Mouse (Mus musculus): ENCODE data around the gene Cep57l1. TPM values are rescaled to one million over a fixed set of nuclear protein-coding genes. Genes with fewer than 3 reads are reported as not detected.

Cep57l1 gene
- 19.9 and 20.8 TPM in 2 replicates for polyA plus RNA-seq (2015; fragmentation: Nextera tagmentation; extraction: Ambion mirVana)

DNA sequence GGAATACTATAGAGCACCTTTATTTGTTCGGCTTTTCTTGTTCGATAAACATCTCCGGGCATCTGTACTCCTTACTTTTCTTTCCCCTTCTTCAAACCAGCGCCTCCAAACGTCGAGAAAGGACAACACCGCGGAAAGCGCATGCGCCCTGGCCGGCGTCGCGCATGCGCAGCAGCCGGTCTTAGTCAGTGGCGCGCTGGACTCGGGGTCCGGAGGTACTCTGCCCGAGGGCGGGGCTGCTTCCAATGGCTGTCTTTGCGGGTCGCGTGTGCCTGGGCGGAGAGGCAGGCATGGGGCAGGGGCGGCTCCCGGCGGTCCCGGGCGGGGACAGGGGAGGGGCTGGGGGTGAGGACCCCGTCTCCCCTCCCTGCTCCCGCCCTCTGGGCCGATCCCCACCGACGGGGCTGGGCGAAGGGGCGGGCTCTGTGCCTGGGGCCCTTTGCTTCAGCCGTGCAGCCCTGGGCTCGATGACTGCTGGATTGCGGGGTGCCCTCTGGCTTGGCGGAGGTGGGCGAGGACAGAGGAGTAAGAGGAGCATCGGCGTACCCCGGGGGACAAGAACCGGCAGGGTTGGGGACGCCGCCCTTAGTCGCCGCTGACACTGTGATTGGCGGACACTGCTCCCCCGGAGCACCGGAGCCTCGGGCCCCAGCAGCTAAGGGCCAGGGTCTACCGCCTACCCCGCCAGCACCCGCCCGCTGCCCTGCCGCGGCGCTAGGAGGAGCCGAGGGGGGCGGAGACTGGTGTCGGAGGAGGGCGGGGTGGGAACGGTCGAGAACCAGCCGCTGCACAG lies at the start of gene Cep57l1, which contains the start of gene Sesn1:
TSS of gene Cep57l1 (minus strand) at position 101 of the 793 bp plus-strand sequence.
TSS of gene Sesn1 (plus strand) at position 165 of the 793 bp plus-strand sequence.
- WGBS = under 1% methylated on average over 68 of the region's 69 CpGs
- Histone ChIP-seq H3K27ac (replicated peaks) (peak within 1 kb of the TSS; percentile 98), H3K36me3 (no peaks in the 10 kb centered on the region), H3K27me3 (replicated peaks) (no peaks in the 10 kb centered on the region), H3K4me2 (peak within 1 kb of the TSS; percentile 80), H3K9ac (peak within 1 kb of the TSS; percentile 89), H3K4me3 (peak within 1 kb of the TSS; percentile 80), H3K9me3 (no peaks in the 10 kb centered on the region), H3K4me1 (peaks cover 45% of the 10 kb centered on the region)
- peak; percentile 92 for ATAC-seq (ENCODE audit: extremely low read depth, insufficient number of reproducible peaks, low FRiP score, low TSS enrichment)

DNA sequence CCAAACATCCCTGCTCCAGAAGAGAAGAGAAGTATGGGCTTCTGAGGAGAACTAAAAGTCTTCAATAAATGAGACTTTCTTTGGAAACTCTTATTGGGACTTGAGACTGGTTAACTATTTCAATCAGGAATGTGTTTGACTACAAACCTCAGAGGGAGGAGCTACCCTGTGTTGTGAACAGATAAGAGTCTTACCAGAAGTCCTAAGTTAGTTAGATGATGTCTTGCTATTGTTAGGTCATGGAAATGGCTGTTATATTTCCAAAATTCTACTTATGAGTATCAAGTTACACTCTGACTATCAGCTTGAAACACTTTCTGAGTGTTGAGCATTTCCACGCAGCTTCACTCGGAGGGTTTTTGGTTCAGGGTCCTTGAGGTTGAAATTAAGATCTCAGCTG lies 39.0 kb upstream of the Cep57l1 start:
- WGBS = 43% methylated on average over 2 of the region's 2 CpGs

DNA sequence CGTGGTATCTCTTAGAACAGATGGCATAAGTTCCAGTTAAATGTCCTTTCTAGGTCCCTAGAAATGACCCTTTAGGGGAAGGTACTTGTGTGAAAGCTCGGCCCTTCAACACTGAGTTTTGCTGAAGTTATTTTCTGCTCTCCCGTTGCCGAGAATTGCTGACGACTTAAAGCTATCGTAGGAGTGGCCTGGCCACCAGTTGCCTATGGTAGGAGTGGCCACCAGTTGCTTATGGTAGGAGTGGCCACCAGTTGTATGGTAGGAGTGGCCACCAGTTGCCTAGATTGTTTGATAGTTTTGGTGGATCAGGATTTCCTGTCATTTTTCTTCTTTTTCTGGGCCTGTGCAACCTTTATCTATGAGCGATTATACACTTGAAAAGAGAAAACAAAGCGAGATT lies 38.1 kb upstream of the Cep57l1 start:
- Histone ChIP-seq H3K4me2 (no peak overlapping the region), H3K9ac (no peak overlapping the region), H3K4me3 (no peak overlapping the region), H3K27ac (replicated peaks) (no peak overlapping the region), H3K36me3 (no peaks in the 10 kb centered on the region), H3K4me1 (peaks cover 16% of the 10 kb centered on the region), H3K27me3 (replicated peaks) (no peaks in the 10 kb centered on the region), H3K9me3 (no peaks in the 10 kb centered on the region)
- WGBS = 90% methylated on average over 8 of the region's 8 CpGs
- ATAC-seq (ENCODE audit: extremely low read depth, insufficient number of reproducible peaks, low FRiP score, low TSS enrichment) = no peak

More for the DNA sequence above, 39.0 kb upstream of the Cep57l1 start:
- no peak for ATAC-seq (ENCODE audit: extremely low read depth, insufficient number of reproducible peaks, low FRiP score, low TSS enrichment)
- 0 out of 2 replicates have a peak overlapping the region, but pooled peaks have one; percentile 28 for H3K9ac ChIP-seq
- H3K9me3 ChIP-seq = no peaks in the 10 kb centered on the region
- H3K27me3 ChIP-seq (replicated peaks) = no peaks in the 10 kb centered on the region
- H3K4me1 ChIP-seq = peaks cover 16% of the 10 kb centered on the region
- peak overlapping the region; percentile 59 for H3K27ac ChIP-seq (replicated peaks)
- H3K4me3 ChIP-seq = no peak overlapping the region
- H3K4me2 ChIP-seq = peak overlapping the region; percentile 30
- no peaks in the 10 kb centered on the region for H3K36me3 ChIP-seq

GRCm38 (mm10) chr10:41838911-41839310 lies 29.2 kb upstream of the Cep57l1 start:
- Histone ChIP-seq H3K4me2 (no peak overlapping the region), H3K27me3 (replicated peaks) (no peaks in the 10 kb centered on the region), H3K4me1 (0 out of 2 replicates have a peak, but pooled peaks cover 4% of the 10 kb centered on the region), H3K4me3 (no peak overlapping the region), H3K9ac (no peak overlapping the region), H3K36me3 (peaks cover 6% of the 10 kb centered on the region; the same call in 1 of the 2 replicates), H3K9me3 (peaks cover 2% of the 10 kb centered on the region; the same call in 1 of the 2 replicates), H3K27ac (replicated peaks) (no peak overlapping the region)
- no peak for ATAC-seq (ENCODE audit: extremely low read depth, insufficient number of reproducible peaks, low FRiP score, low TSS enrichment)
- 87% methylated on average over 4 of the region's 4 CpGs for WGBS

DNA sequence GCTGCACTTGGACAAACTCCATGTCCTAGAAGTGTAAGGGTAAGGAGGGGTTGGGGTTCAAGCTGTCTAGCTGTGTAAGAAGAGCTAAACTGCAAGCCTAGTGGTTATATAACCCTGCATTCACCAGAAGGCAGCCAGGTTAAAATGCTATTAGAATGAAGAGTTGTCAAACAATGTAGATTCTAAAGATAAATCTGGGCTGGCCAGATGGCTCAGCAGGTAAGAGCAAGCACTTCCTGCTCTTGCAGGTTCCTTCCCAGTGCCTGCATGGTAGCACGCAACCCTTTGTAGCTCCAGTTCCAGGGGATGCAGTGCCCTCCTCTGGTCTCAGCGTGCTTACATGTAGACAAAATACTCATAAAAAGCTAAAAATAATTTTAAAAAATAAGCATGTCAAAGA lies 24.5 kb upstream of the Cep57l1 start:
- Histone ChIP-seq H3K4me1 (peaks cover 17% of the 10 kb centered on the region), H3K9me3 (peaks cover 2% of the 10 kb centered on the region; the same call in 1 of the 2 replicates), H3K36me3 (peaks cover 6% of the 10 kb centered on the region; the same call in 1 of the 2 replicates), H3K27me3 (replicated peaks) (no peaks in the 10 kb centered on the region), H3K27ac (replicated peaks) (no peak overlapping the region), H3K4me2 (no peak overlapping the region), H3K9ac (no peak overlapping the region), H3K4me3 (no peak overlapping the region)
- ATAC-seq (ENCODE audit: extremely low read depth, insufficient number of reproducible peaks, low FRiP score, low TSS enrichment) = no peak
- 87% methylated on average over 2 of the region's 2 CpGs for WGBS

DNA sequence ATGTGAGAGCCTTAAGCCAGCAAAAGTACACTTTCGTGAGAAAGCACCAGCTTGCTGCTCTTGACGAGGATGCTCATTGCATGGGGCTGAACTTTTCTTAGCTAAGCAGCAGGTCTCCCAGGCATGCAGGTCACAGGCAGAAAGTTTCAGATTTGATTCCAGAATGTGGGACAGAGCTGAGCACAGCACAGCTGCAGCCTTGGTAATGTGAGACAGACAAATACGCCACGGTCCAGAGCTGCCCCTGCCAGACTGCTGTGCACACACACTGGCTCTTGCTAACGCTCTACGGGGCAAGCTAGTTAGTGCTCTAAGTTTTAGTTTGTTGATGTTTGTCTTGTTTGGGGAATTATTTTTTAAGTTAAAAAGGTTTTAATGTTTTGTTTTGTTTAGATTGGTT lies 22.5 kb upstream of the Cep57l1 start:
- 71% methylated on average over 6 of the region's 6 CpGs for WGBS
- no peak for ATAC-seq (ENCODE audit: extremely low read depth, insufficient number of reproducible peaks, low FRiP score, low TSS enrichment)
- H3K4me2 ChIP-seq = no peak overlapping the region
- no peak overlapping the region for H3K4me3 ChIP-seq
- H3K36me3 ChIP-seq = peaks cover 5% of the 10 kb centered on the region; the same call in 1 of the 2 replicates
- peaks cover 25% of the 10 kb centered on the region for H3K4me1 ChIP-seq
- H3K27ac ChIP-seq (replicated peaks) = no peak overlapping the region
- H3K27me3 ChIP-seq (replicated peaks) = no peaks in the 10 kb centered on the region
- 0 out of 2 replicates have a peak overlapping the region, but pooled peaks have one; percentile 33 for H3K9ac ChIP-seq
- H3K9me3 ChIP-seq = peaks cover 2% of the 10 kb centered on the region; the same call in 1 of the 2 replicates

DNA sequence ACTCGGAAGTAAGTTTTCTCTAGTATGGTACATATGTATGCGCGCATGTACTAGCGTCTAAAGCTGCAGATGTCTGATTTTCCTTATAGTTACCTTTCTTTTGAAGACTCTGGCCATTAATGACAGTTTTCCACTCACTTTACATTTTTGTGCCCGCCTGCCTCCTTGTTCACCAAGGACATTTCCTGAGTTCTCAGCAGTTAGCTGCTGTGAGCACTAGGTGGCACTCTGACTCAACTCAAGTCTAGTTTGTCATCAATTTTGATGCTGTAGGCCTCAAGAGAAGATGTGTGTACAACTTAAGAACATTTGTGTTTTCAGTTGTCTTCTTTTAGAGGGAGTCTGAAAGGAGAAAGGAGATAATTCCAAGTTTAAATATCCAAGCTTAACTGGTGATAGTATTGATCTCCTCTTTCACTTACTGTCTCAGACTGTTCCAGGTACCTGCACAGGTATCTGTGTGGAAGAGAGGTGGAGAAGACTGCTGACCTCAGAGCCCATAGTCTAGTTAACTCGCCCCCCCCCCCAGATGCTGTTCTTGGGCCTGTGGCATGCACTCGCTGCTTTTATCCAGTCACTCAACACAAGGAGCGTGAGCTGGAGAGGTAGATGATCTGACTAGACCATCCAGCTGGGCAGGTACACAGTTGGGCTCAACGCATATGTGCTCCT lies 21.3 kb upstream of the Cep57l1 start:
- no peak overlapping the region for H3K9ac ChIP-seq
- no peaks in the 10 kb centered on the region for H3K27me3 ChIP-seq (replicated peaks)
- H3K4me3 ChIP-seq = no peak overlapping the region
- H3K9me3 ChIP-seq = no peaks in the 10 kb centered on the region; the same call in 1 of the 2 replicates
- no peak overlapping the region for H3K4me2 ChIP-seq
- WGBS = 50% methylated on average over 9 of the region's 9 CpGs
- no peaks in the 10 kb centered on the region for H3K36me3 ChIP-seq
- H3K4me1 ChIP-seq = peaks cover 25% of the 10 kb centered on the region
- no peak for ATAC-seq (ENCODE audit: extremely low read depth, insufficient number of reproducible peaks, low FRiP score, low TSS enrichment)
- H3K27ac ChIP-seq (replicated peaks) = peak overlapping the region; percentile 49

DNA sequence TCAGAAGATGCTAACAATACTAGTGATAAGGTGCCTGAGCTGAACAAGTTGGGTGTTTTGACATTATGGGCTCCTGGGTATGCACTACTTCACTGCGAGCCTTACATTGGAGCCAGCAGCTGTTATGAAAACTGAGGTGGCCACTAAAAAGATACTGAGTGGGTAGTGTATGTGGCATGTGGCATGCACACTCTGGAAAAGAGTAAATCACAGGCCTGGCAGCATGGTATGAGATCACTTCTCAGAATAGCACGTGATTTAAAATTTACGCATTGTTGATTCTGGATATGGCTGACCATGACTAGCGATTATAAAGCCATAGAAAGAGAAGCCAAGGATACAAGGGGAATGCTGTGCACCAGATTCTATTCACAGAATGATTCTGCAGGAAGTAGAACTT lies 20.8 kb upstream of the Cep57l1 start:
- WGBS = 48% methylated on average over 4 of the region's 4 CpGs
- peaks cover 25% of the 10 kb centered on the region for H3K4me1 ChIP-seq
- no peak overlapping the region for H3K4me3 ChIP-seq
- peak overlapping the region; percentile 49 for H3K27ac ChIP-seq (replicated peaks)
- no peak for ATAC-seq (ENCODE audit: extremely low read depth, insufficient number of reproducible peaks, low FRiP score, low TSS enrichment)
- no peaks in the 10 kb centered on the region for H3K27me3 ChIP-seq (replicated peaks)
- H3K9ac ChIP-seq = no peak overlapping the region
- no peak overlapping the region for H3K4me2 ChIP-seq
- H3K36me3 ChIP-seq = no peaks in the 10 kb centered on the region
- H3K9me3 ChIP-seq = no peaks in the 10 kb centered on the region; the same call in 1 of the 2 replicates

DNA sequence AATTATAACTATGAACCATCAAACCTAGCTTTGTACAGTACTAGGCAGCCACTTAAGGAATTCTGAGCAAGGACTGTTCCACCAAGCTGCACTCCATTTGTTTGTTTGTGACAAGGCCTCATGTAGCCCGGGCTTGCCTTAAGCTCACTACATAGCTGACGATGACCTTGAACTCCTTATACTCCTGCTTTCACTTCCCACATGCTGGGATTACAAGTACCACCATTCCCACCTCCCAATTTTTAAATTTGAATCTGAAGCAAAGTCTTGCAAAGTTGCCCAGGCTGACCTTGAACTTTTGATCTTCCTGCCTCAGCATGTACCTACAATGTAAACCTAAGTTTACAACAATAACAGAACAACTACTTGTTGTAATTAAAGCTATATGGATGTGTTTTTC lies 20.3 kb upstream of the Cep57l1 start:
- H3K9me3 ChIP-seq = no peaks in the 10 kb centered on the region; the same call in 1 of the 2 replicates
- no peaks in the 10 kb centered on the region for H3K36me3 ChIP-seq
- H3K27ac ChIP-seq (replicated peaks) = no peak overlapping the region
- no peak overlapping the region for H3K4me3 ChIP-seq
- H3K4me2 ChIP-seq = no peak overlapping the region
- no peak overlapping the region for H3K9ac ChIP-seq
- no peak for ATAC-seq (ENCODE audit: extremely low read depth, insufficient number of reproducible peaks, low FRiP score, low TSS enrichment)
- H3K27me3 ChIP-seq (replicated peaks) = no peaks in the 10 kb centered on the region
- peaks cover 25% of the 10 kb centered on the region for H3K4me1 ChIP-seq
- 81% methylated on average over 2 of the region's 2 CpGs for WGBS

GRCm38 (mm10) chr10:41829191-41829590 lies 19.5 kb upstream of the Cep57l1 start:
- H3K27me3 ChIP-seq (replicated peaks) = no peaks in the 10 kb centered on the region
- WGBS = 82% methylated on average over 5 of the region's 5 CpGs
- ATAC-seq (ENCODE audit: extremely low read depth, insufficient number of reproducible peaks, low FRiP score, low TSS enrichment) = no peak

GRCm38 (mm10) chr10:41827784-41828183 lies 18.1 kb upstream of the Cep57l1 start:
- H3K27me3 ChIP-seq (replicated peaks) = no peaks in the 10 kb centered on the region
- no peak overlapping the region for H3K27ac ChIP-seq (replicated peaks)
- no peak for ATAC-seq (ENCODE audit: extremely low read depth, insufficient number of reproducible peaks, low FRiP score, low TSS enrichment)
- H3K36me3 ChIP-seq = no peaks in the 10 kb centered on the region
- H3K4me1 ChIP-seq = peaks cover 34% of the 10 kb centered on the region
- H3K9ac ChIP-seq = no peak overlapping the region
- no peaks in the 10 kb centered on the region for H3K9me3 ChIP-seq
- WGBS = 86% methylated on average over 4 of the region's 4 CpGs
- H3K4me3 ChIP-seq = no peak overlapping the region
- no peak overlapping the region for H3K4me2 ChIP-seq

More at GRCm38 (mm10) chr10:41829191-41829590, 19.5 kb upstream of the Cep57l1 start:
- H3K36me3 ChIP-seq = no peaks in the 10 kb centered on the region
- H3K9ac ChIP-seq = no peak overlapping the region
- H3K27ac ChIP-seq (replicated peaks) = no peak overlapping the region
- H3K4me3 ChIP-seq = no peak overlapping the region
- peaks cover 27% of the 10 kb centered on the region for H3K4me1 ChIP-seq
- no peaks in the 10 kb centered on the region for H3K9me3 ChIP-seq
- H3K4me2 ChIP-seq = no peak overlapping the region
